Mouse (Mus musculus) left cerebral cortex, postnatal 4 days (tissue): ENCODE data around the gene Hes1. TPM values are rescaled to one million over a fixed set of nuclear protein-coding genes. Genes with fewer than 3 reads are reported as not detected.
A peak's percentile ranks its signal among the peaks of the same experiment; 100 is the strongest.
"Not testable (repeated sequence)": the region's sequence is repeated elsewhere in the genome, so short reads cannot be mapped to it uniquely, and the experiment has no call there.

Experiments used
- DNase-seq: peaks from one replicate; pipeline ENCODE4 v3.0.0-alpha.2; 2022
- intact Hi-C: fragments of 180-260 bp; cut with DNase I; formaldehyde crosslinking; loops from one replicate; pipeline ENCODE4 v1.15.1; 2025
- total RNA-seq, 2 experiments: library from RNA; stranded (reverse); gene quantifications; 2 replicates each; pipeline ENCODE4 v1.2.3; 2021

Hes1 gene
- total RNA-seq, 2 experiments from 2014 or later, result 15.9 to 19.1 TPM

DNA sequence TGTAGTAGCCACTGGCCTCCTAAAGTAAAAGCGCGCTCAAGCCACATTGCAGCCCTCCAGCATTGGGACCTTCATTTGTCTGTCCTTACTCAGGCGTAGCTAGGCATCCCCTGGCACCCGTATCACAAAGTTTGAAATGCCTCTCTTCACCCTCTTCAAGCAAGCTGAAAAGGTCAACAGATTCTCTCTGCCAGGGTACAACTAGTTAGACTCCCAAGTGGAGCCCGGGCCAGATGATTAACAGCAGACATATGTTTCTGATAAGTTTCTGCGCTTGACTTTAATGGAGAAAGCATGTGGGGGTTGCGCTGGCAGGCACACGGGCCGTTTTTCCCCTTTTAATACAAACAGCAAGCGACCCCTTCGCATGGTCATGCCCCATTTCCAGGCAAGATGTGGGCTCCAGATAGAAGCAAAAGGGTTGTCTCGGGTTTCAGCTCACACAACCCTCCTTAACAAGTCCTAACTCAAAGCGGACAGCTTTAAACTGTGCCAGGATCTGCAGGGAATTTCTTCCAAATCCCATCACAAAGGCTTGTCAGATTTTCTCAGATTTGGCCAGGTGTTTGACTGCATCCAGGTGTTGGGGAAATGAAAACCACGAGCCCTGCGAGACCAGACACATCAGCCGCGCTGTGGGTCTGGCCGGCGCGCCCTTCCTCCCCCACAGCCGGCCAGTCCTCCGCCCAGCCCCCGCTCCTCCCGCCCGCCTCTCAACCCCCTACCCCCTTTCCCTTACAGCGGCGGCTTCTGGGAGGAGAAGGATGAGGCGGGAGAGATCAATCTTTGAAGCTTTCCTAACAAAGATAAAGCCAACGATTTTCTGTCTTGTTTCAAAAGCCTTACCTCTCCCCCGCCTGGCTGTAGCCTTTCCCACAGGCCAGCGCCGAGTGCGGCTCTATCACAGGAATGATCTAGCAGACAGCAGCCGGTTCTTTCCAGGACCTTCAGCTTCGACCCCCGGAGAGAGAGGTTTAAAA, 4.1 kb downstream of the Hes1 start:
- DNase-seq, result no peak

GRCm38 (mm10) chr16:30069580-30069949, 5.4 kb downstream of the Hes1 start:
- intact Hi-C loops, result loop anchor here (5.0 to 10.0 kb wide), 4 partner anchors 115 to 427 kb away; no protein-coding TSS in a partner anchor
- DNase-seq, result no peak

More for the DNA sequence above, 4.1 kb downstream of the Hes1 start:
- intact Hi-C loops, result loop anchor here (5.0 to 10.0 kb wide), 4 partner anchors 114 to 426 kb away; no protein-coding TSS in a partner anchor

DNA sequence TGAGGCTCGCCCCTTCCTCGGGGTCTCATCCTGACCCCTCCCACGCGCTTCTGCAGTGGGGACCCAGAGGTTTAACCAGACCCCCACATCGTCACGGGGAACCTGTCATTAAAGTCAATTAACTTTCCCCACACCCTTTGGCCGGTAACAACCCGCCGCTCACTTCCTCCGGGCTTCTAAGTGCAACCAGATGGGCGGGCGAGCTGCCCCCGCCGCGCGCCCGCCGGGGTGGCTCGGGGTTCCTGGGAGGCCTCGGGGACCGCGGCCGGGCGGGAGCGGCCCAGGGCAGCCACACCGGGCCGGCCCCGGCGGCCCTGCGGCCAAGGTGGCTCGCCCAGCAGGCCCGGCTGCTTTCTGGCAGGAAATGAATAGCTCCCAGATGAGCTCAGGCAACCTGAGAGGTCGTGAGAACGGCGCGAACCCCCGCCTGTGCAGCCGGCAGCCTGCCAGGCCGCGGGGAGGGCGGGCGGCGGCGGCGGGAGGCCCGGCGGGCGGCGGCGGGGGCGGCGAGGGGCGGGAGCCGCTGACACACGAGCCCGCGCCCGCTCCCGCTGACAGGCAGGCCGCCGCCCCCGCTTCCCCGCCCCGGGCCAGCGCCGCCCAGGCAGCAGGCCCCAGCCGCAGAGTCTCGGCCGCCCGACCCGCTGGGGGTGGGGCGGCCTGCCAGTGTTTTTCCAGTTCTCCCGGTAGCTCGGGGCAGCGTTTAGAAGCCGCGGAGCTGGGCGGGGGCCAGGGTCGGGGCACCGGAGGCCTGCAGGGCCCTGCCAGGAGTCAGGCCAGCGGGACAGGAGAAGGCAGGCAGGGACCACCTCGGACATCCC, 6.0 kb downstream of the Hes1 start:
- DNase-seq, result peak; percentile 82
- intact Hi-C loops, result loop anchor here (5.0 to 10.0 kb wide), 4 partner anchors 115 to 428 kb away; no protein-coding TSS in a partner anchor

DNA sequence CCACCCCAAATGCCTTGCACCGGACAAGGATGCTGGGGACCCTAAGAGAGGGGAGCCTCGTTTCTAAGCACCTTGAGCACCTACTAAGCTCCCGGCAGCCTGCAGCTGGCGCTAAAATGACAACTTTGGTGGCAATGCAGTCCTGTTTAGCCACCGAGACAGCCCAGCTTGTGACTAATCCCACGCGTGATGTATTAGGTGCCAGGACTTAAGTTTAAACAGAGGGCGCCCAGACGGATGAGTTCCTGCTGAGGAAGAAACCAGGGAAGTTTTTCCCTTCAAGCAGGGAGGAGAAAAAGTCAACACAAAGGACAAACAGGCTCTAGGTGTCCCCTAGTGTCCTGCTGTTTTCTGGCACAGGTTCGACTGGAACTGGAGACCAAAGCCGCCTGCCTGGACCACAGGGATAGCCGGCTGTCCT, 6.6 kb downstream of the Hes1 start:
- intact Hi-C loops, result no loop called here
- DNase-seq, result peak; percentile 49

- no peak for DNase-seq
- intact Hi-C loops, result no loop called here
These were observed 9.1 kb downstream of the Hes1 start for GRCm38 (mm10) chr16:30073317-30073716.

- intact Hi-C loops, result no loop called here
- DNase-seq, result no peak
These were observed 17.3 kb downstream of the Hes1 start for GRCm38 (mm10) chr16:30081498-30081897.

DNA sequence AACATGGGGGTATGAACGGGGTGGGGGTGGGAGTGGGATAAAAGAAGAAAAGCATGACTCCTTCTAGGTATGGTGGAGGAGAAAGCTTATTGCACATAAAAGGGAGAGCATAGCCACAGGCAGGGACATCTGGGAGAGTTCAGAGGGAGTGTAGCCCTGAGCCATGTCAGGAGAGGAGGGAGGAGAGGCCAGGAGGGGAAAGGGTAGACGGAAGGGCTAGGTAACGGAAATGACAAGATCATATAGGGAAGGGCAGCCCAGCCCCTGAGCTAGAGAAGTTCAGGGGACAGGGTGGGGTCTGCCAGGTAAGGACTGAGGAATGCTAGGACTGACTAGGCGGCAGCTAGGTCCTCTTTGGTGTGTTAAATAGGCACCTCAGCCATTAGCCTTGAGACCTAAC, 17.8 kb downstream of the Hes1 start:
- intact Hi-C loops, result no loop called here

GRCm38 (mm10) chr16:30082965-30083364, 18.8 kb downstream of the Hes1 start:
- intact Hi-C loops, result no loop called here
- DNase-seq, result no peak

More for the DNA sequence above, 17.8 kb downstream of the Hes1 start:
- no peak for DNase-seq

- DNase-seq, result no peak
- intact Hi-C loops, result no loop called here
These were observed 19.4 kb downstream of the Hes1 start for GRCm38 (mm10) chr16:30083536-30083935.

- intact Hi-C loops, result no loop called here
- DNase-seq, result no peak
These were observed 24.5 kb downstream of the Hes1 start for GRCm38 (mm10) chr16:30088646-30089045.

- intact Hi-C loops, result no loop called here
- no peak for DNase-seq
These were observed 26.1 kb downstream of the Hes1 start for GRCm38 (mm10) chr16:30090200-30090865.

- peak; percentile 19 for DNase-seq
- intact Hi-C loops, result no loop called here
These were observed 31.9 kb downstream of the Hes1 start for GRCm38 (mm10) chr16:30096050-30096449.

- no peak for DNase-seq
- intact Hi-C loops, result no loop called here
These were observed 32.3 kb downstream of the Hes1 start for GRCm38 (mm10) chr16:30096475-30096874.

DNA sequence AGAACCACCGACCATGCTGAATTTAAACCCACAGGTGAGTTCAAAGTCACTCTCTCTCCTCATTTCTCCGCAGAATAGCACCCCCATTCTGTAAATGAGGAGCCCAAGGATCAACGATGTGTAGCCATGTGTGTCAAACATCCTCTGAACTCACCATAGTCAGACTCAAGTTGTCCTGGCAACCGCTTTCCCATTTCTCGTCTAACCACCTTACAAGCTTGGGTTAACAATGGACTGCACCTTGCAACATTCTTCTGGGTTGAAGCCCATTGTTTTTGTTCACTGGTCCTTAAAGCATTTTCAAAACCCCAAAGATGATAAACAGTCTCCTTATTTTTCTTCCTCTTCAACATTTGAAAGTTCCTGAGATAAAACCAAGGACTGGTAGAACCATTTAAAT, 34.9 kb downstream of the Hes1 start:
- intact Hi-C loops, result no loop called here
- no peak for DNase-seq

DNA sequence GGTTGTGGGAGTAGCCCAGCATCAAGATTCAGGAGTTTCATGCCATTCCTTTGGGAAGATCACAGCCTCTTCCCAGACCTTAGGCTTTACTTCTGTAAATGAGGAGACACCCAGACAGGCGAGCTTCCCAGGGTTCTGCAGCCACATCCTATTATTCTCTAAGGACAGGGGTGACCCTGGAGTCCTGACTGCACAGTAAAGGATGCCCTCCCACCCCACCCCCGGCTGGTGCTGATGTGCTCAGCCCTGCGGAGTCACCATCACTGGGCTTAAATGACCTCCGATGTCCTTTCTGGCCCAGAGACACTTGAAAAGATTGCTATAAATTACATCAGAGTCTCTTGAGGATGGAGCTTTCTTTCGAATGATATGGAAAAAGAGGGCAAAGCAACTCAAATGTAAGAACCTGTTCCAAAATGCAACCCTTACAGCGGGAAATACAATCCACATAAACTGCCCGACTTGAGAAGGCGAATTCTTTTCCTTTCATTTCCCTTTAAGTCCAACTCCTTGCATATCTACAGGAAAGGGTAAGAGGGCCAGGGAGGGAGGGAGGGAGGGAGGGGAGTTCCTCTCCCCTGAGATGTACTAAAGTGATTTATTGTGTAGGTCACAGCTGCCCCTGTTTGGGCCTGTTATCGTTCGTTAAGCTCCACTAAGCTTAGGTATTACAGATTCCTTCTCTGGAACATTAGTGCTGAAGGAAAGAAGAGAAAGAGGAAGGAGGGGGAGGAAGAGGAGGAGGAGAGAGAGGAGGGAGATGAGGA, 38.1 kb downstream of the Hes1 start:
- intact Hi-C loops, result no loop called here
- DNase-seq, result no peak

GRCm38 (mm10) chr16:30102982-30103381, 38.8 kb downstream of the Hes1 start:
- intact Hi-C loops, result no loop called here
- no peak for DNase-seq

- intact Hi-C loops, result no loop called here
- no peak for DNase-seq
These were observed 39.3 kb downstream of the Hes1 start for GRCm38 (mm10) chr16:30103495-30103894.

DNA sequence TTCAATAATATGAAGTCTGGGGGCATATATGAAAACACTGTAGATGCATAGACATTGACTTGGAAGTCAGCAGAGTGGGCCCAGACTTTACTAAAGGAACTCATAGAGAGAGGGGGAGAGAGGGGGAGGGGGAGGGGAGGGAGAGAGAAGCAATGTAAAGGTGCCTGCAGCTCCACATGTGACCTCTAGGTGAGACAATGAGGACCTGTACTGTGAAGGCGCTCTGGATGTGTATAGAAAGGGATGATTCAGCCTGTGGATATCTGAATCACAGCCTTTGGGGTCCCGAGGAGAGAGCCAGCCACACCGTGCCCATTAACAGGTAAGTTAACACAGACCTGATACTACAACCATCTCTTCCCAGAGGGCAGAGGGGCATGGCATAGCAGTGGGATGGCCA, 40.2 kb downstream of the Hes1 start:
- no peak for DNase-seq
- intact Hi-C loops, result no loop called here

DNA sequence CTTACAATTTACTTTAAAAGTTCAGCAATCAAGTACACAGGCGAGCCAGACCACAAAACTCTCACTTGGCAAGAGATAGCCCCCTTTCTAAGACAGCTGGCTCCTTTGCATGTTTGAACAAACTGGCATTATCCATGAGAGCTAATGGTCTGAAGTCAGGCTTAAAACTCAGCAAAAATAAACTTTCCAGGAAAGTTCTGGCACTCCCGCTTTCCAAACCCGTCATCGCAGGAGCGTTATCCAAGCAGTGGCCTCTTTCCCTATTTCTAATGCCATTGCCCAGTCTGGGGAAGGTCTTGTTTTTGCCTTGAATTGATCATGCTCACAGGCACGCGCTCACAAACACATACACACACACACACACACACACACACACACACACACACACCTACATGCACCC, 41.3 kb downstream of the Hes1 start:
- intact Hi-C loops, result no loop called here
- no peak for DNase-seq

DNA sequence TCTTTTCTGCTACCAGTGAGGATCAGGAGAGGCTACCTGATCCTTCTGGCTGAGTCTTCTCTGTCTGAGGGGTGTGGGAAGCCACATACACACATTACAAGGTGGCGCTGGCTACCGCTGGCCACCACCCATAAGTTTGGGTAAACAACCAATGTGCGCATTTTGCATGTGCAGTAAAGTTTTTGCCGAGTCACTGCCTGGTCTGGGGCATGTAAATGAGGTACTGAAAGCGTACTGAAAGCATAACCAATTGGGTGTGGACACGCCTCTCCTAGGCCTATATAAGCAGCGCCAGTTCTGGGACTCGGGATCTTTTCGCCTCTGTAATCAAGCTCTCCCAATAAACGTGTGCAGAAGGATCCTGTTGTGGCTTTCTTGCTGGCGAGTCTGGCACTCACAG, 44.0 kb downstream of the Hes1 start:
- DNase-seq, intact Hi-C loops: not testable (repeated sequence)
